Mouse (Mus musculus): ENCODE results near the gene Slc8b1. TPM values are rescaled to one million over a fixed set of nuclear protein-coding genes. Genes with fewer than 3 reads are reported as not detected.

Slc8b1 gene
- total RNA-seq, 4 experiments from 2014 or later = 5.0 to 8.6 (median 6.3) TPM

DNA sequence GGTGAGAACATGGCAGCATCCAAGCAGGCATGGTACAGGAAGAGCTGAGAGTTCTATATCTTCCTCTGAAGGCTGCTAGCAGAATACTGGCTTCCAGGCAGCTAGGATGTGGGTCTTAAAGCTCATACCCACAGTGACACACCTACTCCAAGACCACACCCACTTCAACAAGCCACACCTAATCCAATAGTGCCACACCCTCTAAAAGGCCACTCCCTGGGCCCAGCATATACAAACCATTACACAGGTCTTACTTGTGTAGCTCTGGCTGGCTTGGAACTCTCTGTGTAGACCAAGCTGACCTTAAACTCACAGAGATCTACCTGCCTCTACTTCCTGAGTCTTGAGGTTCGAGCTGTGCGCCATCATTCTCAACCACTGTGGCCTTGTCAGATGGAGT lies 13.8 kb downstream of the Slc8b1 start:
- no peak for DNase-seq (ENCODE audit: low spot score in 2 of 2)

DNA sequence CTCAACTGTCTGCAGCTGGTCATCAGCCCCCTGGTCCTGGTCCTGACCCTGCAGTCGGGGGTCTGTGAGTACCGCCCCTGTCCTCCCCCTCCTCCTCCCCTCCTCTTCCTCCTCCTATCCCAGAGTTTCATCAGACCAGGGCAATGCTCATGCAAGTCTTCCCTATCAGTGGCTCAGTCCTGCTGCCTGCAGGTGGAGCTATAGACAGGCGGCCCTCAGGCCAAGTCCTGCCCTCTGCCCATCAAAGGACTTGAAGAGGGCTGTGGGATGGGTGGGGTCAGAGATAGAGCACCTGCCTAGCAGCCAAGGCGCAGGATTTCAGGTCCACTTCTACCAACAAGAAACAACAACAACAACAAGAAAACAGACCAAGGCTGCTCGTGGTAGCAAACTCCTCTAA lies 14.8 kb downstream of the Slc8b1 start:
- no peak for DNase-seq (ENCODE audit: low spot score in 2 of 2)

DNA sequence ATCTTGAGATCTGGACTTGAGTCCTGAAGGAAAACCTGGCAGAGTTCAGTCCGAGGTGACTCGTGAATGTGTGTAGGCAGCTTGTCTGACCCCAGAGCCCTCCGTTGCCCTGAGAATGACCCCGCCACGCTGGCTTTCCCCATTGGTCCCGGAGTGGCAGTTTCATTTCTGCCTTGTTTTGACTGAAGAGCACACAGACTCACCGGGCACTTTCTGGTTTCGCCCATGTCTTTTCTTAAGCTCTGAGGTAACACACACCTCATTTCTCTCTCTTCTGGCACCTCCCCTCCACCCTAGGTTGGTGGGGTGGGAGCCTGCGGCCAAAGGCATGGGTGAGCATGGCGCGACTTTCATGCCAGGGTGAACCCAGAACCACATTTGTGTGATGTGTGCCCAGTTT lies 15.3 kb downstream of the Slc8b1 start:
- DNase-seq (ENCODE audit: low spot score in 2 of 2) = no peak

DNA sequence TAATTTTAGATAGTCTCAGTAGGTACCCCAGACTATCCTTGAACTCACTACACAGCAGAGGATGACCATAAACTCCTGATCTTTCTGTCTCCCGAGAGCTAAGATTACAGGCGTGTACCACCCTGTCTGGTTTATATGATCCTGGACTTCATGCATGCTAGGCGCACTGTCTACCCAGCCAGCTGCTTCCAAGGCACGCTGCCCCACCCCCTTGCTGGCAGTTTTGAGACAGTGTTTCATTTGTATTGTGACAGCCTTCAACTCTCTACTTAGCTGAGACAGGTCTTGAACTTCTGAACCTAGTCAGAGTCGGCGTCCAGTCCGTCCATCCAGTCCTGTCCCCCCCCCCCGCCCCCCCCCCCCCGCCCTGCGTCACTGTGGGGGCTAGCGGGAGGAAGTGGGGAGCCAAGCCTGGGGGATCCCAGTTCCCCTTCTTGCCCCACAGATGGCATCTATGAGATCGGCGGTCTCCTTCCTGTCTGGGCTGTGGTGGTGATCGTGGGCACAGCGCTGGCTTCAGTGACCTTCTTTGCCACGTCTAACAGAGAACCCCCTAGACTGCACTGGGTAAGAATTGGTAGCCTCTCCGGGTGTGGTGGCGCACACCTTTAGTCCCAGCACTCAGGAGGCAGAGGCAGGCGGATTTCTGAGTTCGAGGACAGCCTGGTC lies 16.5 kb downstream of the Slc8b1 start:
- DNase-seq (ENCODE audit: low spot score in 2 of 2) = no peak

DNA sequence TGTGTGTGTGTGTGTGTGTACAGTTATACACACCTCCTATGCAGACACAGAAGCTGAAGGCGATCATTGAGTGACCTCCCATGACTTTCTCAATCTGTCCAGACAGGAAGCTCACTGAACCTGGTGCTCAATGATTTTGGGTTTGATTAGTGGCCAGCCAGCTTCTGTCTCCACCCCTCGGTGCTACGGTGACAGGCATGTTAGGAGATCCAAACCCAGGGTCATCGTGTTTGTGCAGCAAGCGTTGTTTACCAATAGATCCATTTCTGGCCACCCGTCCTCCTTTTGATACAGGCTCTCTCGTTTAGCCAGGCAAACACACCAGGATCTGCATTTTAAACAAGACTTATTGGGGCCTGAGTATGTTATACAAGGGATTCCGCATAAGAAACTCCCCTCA lies 20.7 kb downstream of the Slc8b1 start:
- no peak for DNase-seq (ENCODE audit: low spot score in 2 of 2)

DNA sequence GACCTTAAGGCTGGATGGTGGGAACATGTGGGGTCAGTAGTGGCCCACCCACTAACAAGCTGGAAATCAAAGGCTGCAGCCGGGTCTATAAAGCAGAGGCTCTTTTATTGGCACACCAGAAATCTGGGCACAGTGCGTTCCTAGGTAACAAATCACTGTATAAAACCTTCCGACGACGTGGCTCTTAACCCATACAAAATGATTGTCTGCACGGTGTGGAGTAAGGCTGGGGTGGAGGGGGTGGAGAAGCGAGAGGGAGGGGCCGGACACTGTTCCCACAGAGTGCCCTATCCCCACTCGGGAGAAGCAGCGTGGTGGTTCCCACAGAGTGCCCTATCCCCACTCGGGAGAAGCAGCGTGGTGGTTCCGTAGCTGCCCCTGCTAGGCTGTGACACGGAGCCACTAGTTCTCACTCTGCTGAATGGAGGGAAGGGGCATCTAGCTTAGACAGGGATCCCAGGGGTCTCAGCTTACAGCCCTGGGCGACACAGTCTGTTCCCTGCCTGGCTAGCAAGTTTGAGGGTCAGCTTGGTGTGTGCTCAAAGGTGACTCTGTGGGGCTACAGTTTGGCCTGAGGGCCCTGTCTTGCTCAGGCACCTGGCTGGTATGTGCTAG lies 23.2 kb downstream of the Slc8b1 start:
- no peak for DNase-seq (ENCODE audit: low spot score in 2 of 2)

DNA sequence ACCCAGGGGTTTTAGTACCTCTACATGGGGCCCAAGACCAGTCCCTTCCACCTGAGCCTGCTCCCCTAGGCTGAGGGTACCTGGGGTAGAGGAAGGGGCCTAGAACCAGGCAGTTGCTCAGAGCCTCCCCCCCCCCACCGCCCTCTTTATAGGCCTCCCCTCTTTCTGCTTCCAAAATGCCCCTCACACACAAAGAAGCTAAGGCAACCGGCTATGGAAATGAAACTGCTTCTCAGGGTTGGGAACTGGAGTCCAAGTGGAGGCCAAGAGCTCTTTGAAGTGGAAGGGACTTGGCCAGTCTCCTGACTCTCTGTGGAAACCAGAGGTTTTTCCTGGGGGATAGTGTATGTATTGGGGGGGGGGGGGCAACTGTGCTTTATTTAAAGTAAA lies 23.7 kb downstream of the Slc8b1 start:
- DNase-seq (ENCODE audit: low spot score in 2 of 2) = no peak

DNA sequence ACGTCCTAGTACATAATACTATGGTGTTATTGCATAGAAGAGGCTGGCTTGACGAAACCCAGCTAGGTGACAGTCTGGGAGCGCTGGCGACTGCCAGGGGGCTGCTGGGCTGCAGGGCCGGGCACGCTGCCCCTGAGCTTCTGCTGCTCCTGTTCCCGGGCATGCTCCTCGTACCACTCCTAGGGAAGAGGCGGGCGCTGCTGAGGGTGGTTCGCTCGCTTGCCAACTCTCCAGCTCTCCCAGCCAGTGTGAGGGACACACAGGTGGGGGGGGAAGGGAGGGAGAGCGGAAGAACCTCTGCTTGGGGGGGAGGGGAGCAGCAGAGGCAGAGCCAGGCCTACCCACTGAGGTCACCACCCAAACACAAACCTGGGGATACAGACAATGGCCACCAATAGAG lies 25.1 kb downstream of the Slc8b1 start:
- DNase-seq (ENCODE audit: low spot score in 2 of 2) = peak in 1 of 2 experiments; percentile 70

DNA sequence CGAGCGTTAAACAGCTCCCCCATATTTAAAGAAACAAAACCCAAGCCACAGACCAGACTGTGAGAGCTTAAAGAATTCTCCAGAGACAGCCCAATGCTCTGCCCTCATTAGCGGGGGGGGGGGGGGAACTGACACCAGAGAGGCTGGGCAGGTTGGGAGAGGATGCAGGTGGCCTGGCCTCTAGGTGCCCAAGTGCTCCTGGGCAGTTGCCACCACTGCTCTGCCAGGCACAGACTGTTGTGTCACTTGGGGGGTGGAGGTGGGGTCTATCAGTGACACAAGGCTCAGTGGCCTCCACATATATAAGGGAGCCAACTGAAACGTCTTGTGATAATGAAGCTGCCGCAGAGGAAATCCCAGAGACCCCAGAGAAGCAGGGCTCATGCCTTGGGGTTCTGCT lies 25.7 kb downstream of the Slc8b1 start:
- DNase-seq (ENCODE audit: low spot score in 2 of 2) = no peak

DNA sequence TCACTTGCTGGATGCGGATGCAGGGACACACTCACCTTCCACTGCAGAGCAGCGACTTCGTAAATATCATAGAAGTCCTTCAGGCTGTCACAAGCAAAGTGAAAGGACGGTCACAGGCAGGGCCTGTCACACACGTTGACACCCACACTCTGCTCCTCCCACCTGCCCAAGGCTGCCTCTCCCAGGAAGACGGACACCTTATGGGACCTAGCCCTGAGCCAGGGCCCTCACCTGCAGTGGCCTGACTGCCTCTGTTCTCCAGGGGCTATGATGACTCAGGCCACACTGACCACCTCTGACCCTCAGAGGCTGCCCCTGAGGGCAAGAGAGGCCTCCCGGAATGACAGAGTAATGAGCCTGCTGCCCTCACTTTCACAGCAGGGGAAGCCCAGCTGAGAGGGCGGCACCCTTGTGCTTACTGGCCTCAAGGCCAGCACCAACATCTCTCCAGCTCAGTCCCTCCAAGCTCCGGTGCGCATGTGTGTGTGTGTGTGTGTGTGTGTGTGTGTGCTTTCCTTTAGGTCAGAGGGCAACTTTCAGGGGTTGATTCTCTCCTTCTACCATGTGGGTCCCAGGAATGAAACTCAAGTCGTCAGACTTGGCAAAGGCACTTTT lies 37.4 kb downstream of the Slc8b1 start:
- no peak for DNase-seq (ENCODE audit: low spot score in 2 of 2)

DNA sequence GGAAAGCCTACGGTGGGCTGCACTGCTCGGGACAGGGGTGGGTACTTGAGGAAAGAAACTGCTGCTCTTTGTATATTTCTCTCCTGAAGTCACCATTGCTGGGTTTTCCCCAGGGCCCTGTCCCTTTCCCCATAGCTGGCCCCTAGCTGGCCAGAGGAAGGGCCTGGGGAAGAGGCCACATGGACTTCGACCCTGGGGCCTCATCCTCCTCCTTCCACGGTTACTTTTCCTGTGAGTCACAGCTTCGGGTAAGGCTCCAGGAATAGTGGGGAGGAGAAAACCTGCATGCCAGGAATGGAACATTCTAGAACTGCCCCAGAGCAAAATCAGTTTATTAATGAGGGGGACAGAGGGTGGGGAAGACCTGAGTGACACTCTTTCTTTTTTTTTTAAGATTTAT lies 39.2 kb downstream of the Slc8b1 start:
- DNase-seq (ENCODE audit: low spot score in 2 of 2) = no peak

DNA sequence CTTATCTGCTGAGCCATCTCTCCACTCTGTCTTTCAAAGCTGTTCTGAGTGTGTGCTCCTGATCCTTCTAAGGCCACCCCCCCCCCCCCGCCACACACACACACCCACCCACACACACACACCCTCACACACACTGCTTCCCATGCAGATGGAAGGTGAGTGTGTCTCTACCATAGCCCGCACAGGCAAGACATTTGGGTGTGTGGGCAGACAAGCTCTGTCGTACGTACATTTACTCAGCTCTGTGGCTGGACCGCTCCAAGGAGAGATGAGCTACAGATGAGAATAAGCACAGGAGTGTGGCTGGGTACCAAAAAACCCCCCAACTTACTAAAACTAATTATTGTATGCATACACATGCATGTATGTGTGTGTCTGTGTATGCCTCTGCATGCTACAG lies 39.7 kb downstream of the Slc8b1 start:
- DNase-seq (ENCODE audit: low spot score in 2 of 2) = no peak

DNA sequence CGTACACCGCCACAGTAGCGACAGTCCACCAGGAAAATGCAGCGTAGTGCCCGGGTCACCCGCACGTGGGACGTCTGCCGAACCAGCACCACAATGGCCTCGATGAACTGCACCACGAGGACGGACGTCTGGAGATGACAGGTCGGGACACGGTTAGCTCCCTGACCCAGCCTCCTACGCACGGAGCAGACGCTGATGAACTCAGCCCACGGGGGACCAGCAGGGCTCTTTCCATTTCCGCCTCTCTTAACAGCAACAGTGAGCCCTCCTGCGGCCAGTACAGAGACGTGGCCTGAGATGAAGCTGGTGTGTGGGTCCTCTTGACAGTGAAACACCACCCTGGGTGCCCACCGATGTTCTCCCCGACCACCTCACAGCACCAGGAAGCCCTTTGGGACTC lies 44.9 kb downstream of the Slc8b1 start:
- DNase-seq (ENCODE audit: low spot score in 2 of 2) = no peak

DNA sequence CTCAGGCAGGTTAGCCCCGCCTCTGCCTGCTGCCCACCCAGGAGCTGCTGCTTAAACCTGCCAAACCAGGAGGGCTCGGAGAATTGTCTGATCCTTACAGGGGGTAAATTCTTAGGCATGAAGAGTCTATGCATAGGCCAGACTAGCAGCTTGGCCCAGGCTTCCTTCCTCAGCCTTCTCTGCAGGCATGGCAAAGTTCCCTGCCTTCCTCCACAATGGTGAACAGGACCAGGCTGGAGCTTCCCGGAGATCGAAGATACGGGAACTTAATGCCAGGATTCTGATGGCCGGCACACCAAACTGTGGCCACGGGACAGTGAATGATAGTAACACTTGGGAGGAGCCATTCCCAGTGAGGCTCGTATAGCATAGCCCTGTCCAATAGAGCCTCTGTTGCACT lies 47.1 kb downstream of the Slc8b1 start:
- no peak for DNase-seq (ENCODE audit: low spot score in 2 of 2)

DNA sequence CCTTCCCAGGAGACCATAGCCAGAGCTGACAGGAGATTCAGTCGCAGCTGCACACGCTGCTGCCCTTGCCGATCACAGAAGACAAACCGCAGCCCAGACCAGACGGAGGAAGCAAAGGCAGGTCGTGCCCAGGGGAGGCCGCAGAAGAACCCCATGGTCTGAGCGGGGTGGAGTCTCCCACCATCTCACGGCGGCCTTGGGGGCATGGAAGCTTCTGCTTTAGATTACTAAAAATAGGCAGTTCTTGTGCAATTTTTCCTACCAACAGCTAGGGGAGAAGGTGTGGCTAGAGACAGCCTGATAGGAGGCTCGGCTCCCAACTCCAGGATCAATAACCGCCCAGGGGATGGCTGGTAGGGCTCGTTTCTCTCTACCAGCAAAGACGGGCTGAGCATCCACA lies 47.8 kb downstream of the Slc8b1 start:
- DNase-seq (ENCODE audit: low spot score in 2 of 2) = no peak

DNA sequence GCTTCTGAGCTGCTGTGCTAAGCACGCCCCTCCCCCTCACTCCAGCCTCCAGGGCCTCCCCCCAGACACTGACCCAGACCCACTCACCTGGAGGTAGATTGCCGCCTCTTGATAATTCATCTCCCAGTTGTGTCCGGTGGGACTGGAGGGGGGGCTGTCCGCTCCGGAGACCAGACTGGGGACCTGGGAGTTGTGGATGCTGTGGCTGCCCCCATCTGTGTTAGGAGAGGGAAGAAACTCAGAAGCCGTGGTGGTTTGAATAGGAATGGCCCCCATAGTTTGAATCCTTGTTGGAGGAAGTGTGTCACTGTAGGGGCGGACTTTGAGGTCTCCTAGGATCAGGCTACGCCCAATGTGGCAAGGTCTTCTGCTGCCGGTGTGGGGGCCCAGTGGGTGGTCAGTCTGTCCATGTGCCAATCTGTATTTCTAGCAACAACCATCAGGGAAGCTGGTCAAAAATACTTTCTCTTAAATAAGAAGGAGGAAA lies 49.2 kb downstream of the Slc8b1 start:
- no peak for DNase-seq (ENCODE audit: low spot score in 2 of 2)

DNA sequence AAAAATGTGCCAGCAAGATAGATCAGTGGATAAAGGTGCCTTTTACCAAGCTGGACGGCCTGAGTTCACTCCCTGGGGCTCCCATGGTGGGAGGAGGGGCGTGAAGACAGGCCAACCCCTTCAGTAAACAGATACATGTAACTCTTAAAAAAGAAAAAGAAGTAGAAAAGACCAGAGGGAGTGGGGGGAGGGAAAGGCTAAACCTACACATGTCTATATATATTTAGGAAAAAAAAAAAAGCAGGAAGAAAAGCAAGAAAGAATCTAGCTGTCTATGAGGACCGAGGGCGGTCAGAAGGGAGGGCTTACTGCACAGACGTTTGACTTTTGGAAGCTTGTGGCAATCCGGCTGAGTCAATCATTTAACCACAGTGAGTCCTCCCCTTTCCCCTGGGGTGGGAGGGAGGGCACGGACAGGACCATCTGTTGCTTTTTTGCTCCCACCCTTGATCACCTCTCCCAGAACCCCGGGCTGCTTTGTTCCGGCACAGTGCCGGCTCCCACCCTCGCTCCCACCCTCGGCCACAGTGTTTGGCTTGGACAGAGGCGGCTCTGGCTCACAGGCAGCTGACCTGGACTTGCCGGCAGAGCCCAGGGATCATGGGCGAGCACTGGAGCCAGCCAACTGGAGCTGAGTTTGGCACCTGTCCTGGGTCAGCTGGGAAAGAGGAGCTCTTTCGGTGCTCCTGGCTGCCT lies 49.8 kb downstream of the Slc8b1 start:
- DNase-seq (ENCODE audit: low spot score in 2 of 2) = peak in 1 of 2 experiments; percentile 52

DNA sequence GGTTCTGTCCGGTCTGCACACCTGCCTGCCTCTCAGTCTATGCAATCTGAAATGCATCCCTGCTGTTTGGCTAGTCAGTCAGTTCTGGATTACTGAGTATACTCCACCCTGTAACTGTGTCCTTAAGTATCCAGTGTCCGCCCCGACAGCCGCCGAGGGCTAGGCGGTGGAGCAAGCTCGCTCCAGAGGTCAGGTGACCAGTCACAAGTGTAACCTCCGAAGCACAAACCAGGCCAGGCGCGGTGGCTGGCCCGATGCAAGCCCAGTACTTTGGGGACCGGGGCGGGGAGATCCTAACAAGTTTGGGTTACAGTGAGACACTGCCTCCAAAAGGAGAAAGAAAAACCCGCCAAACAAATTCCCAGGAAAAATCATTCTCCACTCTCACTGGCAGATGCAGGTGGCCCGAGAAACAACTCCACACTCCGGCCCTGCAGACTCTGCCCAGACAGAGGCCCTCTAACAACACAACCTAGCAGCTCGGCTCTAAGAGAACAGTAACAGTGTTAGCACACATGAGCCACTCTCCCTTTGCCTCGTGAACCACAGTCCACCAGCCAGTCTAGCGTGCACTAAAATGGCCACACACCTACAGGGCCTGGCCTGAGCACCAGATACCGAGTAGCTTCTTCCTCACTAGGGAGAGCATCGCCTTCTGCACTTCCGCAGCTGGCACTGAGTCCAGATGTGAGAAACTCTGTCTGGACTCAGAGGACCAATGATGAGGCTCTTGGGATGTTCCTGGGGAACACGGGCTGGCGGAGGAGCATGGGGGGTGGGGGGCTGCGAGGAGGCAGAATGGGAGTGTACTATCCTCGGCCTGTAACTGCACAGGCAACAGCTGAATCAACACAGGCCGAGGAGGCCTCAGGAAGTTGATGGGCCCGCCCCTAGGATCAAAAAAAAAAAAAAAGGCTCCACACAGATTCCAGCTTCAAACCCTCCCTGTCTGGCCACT lies 52.3 kb downstream of the Slc8b1 start:
- no peak for DNase-seq (ENCODE audit: low spot score in 2 of 2)

DNA sequence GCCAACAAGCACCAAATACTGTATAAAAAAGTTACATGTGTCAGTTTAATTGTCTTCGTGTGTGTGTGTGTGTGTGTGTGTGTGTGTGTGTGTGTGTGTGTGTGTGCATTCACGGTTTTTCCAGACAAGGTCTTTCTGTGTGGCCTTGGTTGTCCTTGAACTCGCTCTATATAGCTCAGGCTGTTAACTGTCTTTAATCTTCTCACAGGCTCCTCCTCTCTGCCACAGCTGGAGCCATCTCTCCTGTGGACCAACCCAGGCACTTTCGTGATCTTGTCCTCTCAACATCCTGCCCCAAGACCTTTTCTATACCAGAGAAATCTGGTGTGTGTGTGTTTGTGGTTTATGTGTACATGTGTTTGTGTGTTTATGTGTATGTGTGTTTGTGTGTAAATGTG lies 52.9 kb downstream of the Slc8b1 start:
- DNase-seq (ENCODE audit: low spot score in 2 of 2) = no peak

DNA sequence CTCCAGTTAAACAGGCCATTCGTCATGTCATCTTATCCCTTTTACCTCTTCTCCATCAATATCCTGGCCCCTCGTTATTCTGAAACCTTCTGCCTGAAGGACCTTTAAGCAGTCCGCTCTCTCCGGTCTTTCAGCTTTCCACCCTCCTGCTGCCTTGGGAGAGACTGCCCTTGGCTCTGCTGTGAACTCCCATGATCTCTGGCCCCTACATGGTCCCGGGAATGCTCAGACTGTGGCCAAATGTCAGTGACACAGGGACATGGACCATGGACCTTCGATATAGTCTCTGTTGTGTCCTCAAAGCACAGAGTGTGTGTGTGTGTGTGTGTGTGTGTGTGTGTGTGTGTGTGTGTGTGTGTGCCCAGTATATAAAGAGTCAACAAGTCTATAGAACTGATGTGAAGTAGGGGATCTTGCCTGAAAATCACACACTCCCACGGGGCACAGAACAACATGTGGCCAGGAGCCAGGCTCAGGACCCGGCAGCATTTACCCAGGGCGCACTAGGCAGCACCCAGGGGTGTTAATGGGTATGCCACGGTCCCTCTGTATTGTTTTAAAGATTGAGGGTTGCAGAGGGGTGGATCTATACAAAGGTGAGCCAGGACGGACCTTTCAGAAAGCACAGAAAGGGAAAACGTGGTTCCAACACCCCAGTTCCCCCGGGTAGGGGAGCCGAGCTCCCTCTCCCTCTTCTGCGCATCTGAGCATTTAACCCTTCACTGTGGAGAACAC lies 54.4 kb downstream of the Slc8b1 start:
- DNase-seq (ENCODE audit: low spot score in 2 of 2) = no peak

Data from left cerebral cortex, adult 8-10 months (tissue).